Mouse (Mus musculus): Measurements from ENCODE around the gene Cbx3. TPM values are rescaled to one million over a fixed set of nuclear protein-coding genes. Genes with fewer than 3 reads are reported as not detected.

The Cbx3 gene
- polyA plus RNA-seq, 1 experiment from 2014 or later: 411 TPM

- WGBS: 75% methylated on average over 8 of the region's 8 CpGs
These were observed 27.4 kb downstream of the Cbx3 start for GRCm38 (mm10) chr6:51497321-51498111.

DNA sequence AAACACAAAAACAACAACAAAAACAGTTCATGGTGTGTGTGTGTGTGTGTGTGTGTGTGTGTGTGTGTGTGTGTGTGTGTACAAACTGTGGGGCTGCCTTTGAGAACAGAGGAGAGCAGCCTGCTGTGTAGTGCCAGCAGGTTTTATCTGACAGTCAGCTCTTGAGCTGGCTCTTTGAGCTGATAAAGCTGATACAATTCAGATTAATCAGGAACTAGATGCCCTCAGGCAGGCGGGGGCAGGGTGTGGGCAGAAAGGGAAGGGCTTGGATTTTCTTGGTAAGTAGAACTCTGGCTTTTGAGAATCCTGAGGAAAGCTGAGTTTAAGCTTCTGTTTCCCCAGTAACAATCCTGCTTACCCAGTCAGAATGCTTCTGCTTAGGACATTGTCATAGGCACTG, 35.5 kb downstream of the Cbx3 start:
- H3K4me1 ChIP-seq (ENCODE audit: control insufficient read depth, insufficient read depth, low read length): no peaks in the 10 kb centered on the region
- H3K9me3 ChIP-seq (ENCODE audit: control insufficient read depth, low read length): no peaks in the 10 kb centered on the region
- H3K27me3 ChIP-seq (replicated peaks; ENCODE audit: control insufficient read depth, insufficient read depth, low read length): no peaks in the 10 kb centered on the region
- WGBS: 60% methylated on average over 1 of the region's 1 CpGs
- no peaks in the 10 kb centered on the region for H3K36me3 ChIP-seq (ENCODE audit: control insufficient read depth, insufficient read depth, low read length)
- H3K9ac ChIP-seq (ENCODE audit: low read depth, low read length): no peak overlapping the region
- no peak for DNase-seq (ENCODE audit: low spot score)
- H3K4me3 ChIP-seq (ENCODE audit: low read depth, low read length): no peak overlapping the region
- H3K4me2 ChIP-seq (ENCODE audit: low read depth, low read length): no peak overlapping the region
- no peak overlapping the region for H3K27ac ChIP-seq (replicated peaks; ENCODE audit: low read depth, low read length)
- ATAC-seq (ENCODE audit: low read depth): no peak

More at GRCm38 (mm10) chr6:51497321-51498111, 27.4 kb downstream of the Cbx3 start:
- Histone ChIP-seq H3K9me3 (ENCODE audit: control insufficient read depth, low read length) (no peaks in the 10 kb centered on the region), H3K4me1 (ENCODE audit: control insufficient read depth, insufficient read depth, low read length) (no peaks in the 10 kb centered on the region), H3K36me3 (ENCODE audit: control insufficient read depth, insufficient read depth, low read length) (no peaks in the 10 kb centered on the region), H3K27ac (replicated peaks; ENCODE audit: low read depth, low read length) (no peak overlapping the region), H3K27me3 (replicated peaks; ENCODE audit: control insufficient read depth, insufficient read depth, low read length) (no peaks in the 10 kb centered on the region), H3K4me3 (ENCODE audit: low read depth, low read length) (no peak overlapping the region), H3K9ac (ENCODE audit: low read depth, low read length) (no peak overlapping the region), H3K4me2 (ENCODE audit: low read depth, low read length) (no peak overlapping the region)
- no peak for DNase-seq (ENCODE audit: low spot score)
- no peak for ATAC-seq (ENCODE audit: low read depth)

GRCm38 (mm10) chr6:51507556-51507955, 37.4 kb downstream of the Cbx3 start:
- H3K36me3 ChIP-seq (ENCODE audit: control insufficient read depth, insufficient read depth, low read length): no peaks in the 10 kb centered on the region
- no peak overlapping the region for H3K27ac ChIP-seq (replicated peaks; ENCODE audit: low read depth, low read length)
- DNase-seq (ENCODE audit: low spot score): no peak
- H3K4me1 ChIP-seq (ENCODE audit: control insufficient read depth, insufficient read depth, low read length): no peaks in the 10 kb centered on the region
- no peak overlapping the region for H3K4me3 ChIP-seq (ENCODE audit: low read depth, low read length)
- ATAC-seq (ENCODE audit: low read depth): no peak
- H3K4me2 ChIP-seq (ENCODE audit: low read depth, low read length): no peak overlapping the region
- no peak overlapping the region for H3K9ac ChIP-seq (ENCODE audit: low read depth, low read length)
- no peaks in the 10 kb centered on the region for H3K9me3 ChIP-seq (ENCODE audit: control insufficient read depth, low read length)
- H3K27me3 ChIP-seq (replicated peaks; ENCODE audit: control insufficient read depth, insufficient read depth, low read length): no peaks in the 10 kb centered on the region
- 68% methylated on average over 2 of the region's 2 CpGs for WGBS

DNA sequence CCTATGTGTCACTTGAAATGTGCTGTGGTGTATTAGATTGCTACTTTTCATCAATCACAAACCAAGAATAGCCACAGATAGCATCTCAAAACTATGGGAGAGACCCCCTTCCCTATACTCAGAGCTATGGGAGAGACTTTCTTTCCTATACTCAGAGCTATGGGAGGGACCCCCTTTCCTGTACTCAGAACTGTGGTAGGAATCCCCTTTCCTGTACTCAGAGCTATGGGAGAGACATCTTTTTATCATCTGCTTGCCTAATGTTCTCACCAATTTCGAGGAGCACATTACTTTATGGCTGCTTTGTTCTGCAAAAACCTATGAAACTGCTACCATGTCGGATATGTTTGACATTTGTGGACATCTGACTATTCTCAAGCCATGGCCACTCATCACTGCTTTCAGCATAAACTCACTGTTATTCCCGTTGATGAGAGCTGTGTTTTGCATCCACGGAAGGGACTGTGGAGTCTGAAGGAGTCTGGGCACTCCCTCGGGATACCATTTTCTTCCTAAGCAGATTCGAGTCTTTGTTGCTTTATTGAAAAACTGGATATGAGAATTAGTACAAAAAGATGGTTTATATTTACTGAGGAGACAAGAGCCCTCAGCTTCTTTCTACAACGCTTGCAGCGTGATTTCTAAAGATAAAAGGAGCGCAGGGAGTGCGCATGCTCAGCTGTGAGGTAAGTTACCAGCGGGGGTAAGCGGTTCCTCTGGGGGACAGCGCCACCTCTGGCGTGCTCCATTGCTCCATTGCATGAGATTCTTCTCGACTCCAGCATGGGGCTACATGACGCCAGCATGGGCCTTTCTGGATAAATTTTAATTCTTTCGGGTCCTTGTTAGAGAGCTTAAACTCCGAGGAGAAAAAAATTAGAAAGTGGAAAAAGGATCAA, 38.8 kb downstream of the Cbx3 start:
- Histone ChIP-seq H3K27me3 (replicated peaks; ENCODE audit: control insufficient read depth, insufficient read depth, low read length) (no peaks in the 10 kb centered on the region), H3K4me2 (ENCODE audit: low read depth, low read length) (peak overlapping the region; percentile 55), H3K4me3 (ENCODE audit: low read depth, low read length) (peak overlapping the region; percentile 31), H3K9ac (ENCODE audit: low read depth, low read length) (peak overlapping the region; percentile 59), H3K27ac (replicated peaks; ENCODE audit: low read depth, low read length) (no peak overlapping the region), H3K36me3 (ENCODE audit: control insufficient read depth, insufficient read depth, low read length) (no peaks in the 10 kb centered on the region), H3K9me3 (ENCODE audit: control insufficient read depth, low read length) (no peaks in the 10 kb centered on the region), H3K4me1 (ENCODE audit: control insufficient read depth, insufficient read depth, low read length) (no peaks in the 10 kb centered on the region)
- DNase-seq (ENCODE audit: low spot score) (peak; percentile 85), ATAC-seq (ENCODE audit: low read depth) (peak; percentile 75; the same call in 1 of the 2 replicates)
- 29% methylated on average over 18 of the region's 18 CpGs for WGBS

DNA sequence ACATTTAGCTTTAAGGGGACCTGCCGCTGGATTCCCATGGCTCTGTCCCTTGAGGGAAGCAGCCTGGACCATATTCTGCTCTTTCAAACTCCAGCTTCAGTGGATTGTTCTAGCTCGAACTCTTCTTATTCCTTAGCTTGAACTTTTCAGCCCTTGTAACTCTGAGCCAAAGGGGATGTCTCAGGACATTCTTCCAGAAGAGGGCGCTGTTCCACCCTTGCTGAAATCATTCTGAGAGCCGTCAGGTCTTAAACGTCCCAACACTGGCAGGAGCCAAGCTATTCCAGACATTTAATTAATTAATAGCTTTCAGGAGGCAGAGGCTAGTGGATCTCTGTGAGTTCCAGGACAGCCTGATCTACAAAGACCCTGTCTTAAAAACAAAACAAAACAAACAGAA, 39.9 kb downstream of the Cbx3 start:
- 29% methylated on average over 5 of the region's 5 CpGs for WGBS
- ATAC-seq (ENCODE audit: low read depth) (no peak), DNase-seq (ENCODE audit: low spot score) (no peak)
- Histone ChIP-seq H3K4me1 (ENCODE audit: control insufficient read depth, insufficient read depth, low read length) (no peaks in the 10 kb centered on the region), H3K9ac (ENCODE audit: low read depth, low read length) (no peak overlapping the region), H3K27ac (replicated peaks; ENCODE audit: low read depth, low read length) (no peak overlapping the region), H3K27me3 (replicated peaks; ENCODE audit: control insufficient read depth, insufficient read depth, low read length) (no peaks in the 10 kb centered on the region), H3K4me2 (ENCODE audit: low read depth, low read length) (no peak overlapping the region), H3K36me3 (ENCODE audit: control insufficient read depth, insufficient read depth, low read length) (no peaks in the 10 kb centered on the region), H3K4me3 (ENCODE audit: low read depth, low read length) (no peak overlapping the region), H3K9me3 (ENCODE audit: control insufficient read depth, low read length) (no peaks in the 10 kb centered on the region)

DNA sequence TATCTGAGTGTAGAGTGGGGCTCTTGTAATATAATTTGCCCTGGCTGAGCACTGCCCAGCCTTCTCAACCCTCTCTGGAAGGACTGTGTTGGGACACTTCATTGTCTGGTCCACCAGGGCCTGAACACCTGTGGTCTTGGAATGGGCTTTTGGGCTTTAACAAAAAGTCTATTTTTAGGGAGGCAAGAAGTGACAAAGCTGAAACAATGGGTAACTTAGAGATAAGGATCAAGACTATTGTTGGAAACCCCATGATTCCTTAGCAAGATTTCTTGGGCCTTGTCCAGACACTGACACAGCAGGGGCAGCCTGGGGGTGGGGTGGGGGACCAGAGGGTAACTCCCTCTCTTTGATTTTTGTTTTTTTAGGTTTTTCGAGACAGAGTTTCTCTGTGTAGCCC, 40.8 kb downstream of the Cbx3 start:
- H3K36me3 ChIP-seq (ENCODE audit: control insufficient read depth, insufficient read depth, low read length): no peaks in the 10 kb centered on the region
- no peaks in the 10 kb centered on the region for H3K27me3 ChIP-seq (replicated peaks; ENCODE audit: control insufficient read depth, insufficient read depth, low read length)
- H3K9ac ChIP-seq (ENCODE audit: low read depth, low read length): no peak overlapping the region
- H3K4me3 ChIP-seq (ENCODE audit: low read depth, low read length): no peak overlapping the region
- no peaks in the 10 kb centered on the region for H3K9me3 ChIP-seq (ENCODE audit: control insufficient read depth, low read length)
- ATAC-seq (ENCODE audit: low read depth): no peak
- WGBS: 65% methylated on average over 1 of the region's 1 CpGs
- DNase-seq (ENCODE audit: low spot score): no peak
- H3K4me2 ChIP-seq (ENCODE audit: low read depth, low read length): no peak overlapping the region
- no peaks in the 10 kb centered on the region for H3K4me1 ChIP-seq (ENCODE audit: control insufficient read depth, insufficient read depth, low read length)
- H3K27ac ChIP-seq (replicated peaks; ENCODE audit: low read depth, low read length): no peak overlapping the region

DNA sequence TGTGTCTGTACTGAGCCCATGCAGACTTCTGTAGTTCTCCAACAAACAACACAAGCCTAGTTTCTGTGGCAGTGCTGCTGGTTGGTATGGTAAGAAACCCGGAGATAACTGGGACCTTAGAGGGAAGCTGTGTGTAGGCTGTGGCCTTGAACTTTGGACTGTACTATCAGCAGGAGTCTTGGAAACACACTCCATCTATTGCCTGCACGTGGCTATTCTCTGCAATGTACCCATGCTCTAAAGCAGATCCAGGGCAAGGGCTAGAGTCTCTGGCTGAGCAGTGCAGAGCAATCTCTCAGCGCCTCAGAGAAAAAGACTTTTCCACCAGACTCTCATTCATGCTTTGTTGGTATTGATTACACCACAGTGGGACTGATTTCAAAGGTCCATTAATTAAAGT, 43.6 kb downstream of the Cbx3 start:
- WGBS: 70% methylated on average over 3 of the region's 3 CpGs
- no peak for ATAC-seq (ENCODE audit: low read depth)

GRCm38 (mm10) chr6:51514860-51515259, 44.7 kb downstream of the Cbx3 start:
- H3K9me3 ChIP-seq (ENCODE audit: control insufficient read depth, low read length): peaks cover 9% of the 10 kb centered on the region
- H3K27ac ChIP-seq (replicated peaks; ENCODE audit: low read depth, low read length): no peak overlapping the region
- no peaks in the 10 kb centered on the region for H3K27me3 ChIP-seq (replicated peaks; ENCODE audit: control insufficient read depth, insufficient read depth, low read length)
- WGBS: 90% methylated on average over 7 of the region's 7 CpGs
- no peaks in the 10 kb centered on the region for H3K36me3 ChIP-seq (ENCODE audit: control insufficient read depth, insufficient read depth, low read length)
- H3K9ac ChIP-seq (ENCODE audit: low read depth, low read length): no peak overlapping the region
- no peak overlapping the region for H3K4me2 ChIP-seq (ENCODE audit: low read depth, low read length)
- no peak for DNase-seq (ENCODE audit: low spot score)
- ATAC-seq (ENCODE audit: low read depth): no peak
- no peaks in the 10 kb centered on the region for H3K4me1 ChIP-seq (ENCODE audit: control insufficient read depth, insufficient read depth, low read length)
- H3K4me3 ChIP-seq (ENCODE audit: low read depth, low read length): no peak overlapping the region

More for the DNA sequence above, 43.6 kb downstream of the Cbx3 start:
- no peaks in the 10 kb centered on the region for H3K4me1 ChIP-seq (ENCODE audit: control insufficient read depth, insufficient read depth, low read length)
- H3K4me3 ChIP-seq (ENCODE audit: low read depth, low read length): no peak overlapping the region
- no peaks in the 10 kb centered on the region for H3K36me3 ChIP-seq (ENCODE audit: control insufficient read depth, insufficient read depth, low read length)
- no peaks in the 10 kb centered on the region for H3K27me3 ChIP-seq (replicated peaks; ENCODE audit: control insufficient read depth, insufficient read depth, low read length)
- H3K9me3 ChIP-seq (ENCODE audit: control insufficient read depth, low read length): peaks cover 9% of the 10 kb centered on the region
- no peak overlapping the region for H3K4me2 ChIP-seq (ENCODE audit: low read depth, low read length)
- H3K27ac ChIP-seq (replicated peaks; ENCODE audit: low read depth, low read length): no peak overlapping the region
- H3K9ac ChIP-seq (ENCODE audit: low read depth, low read length): no peak overlapping the region
- no peak for DNase-seq (ENCODE audit: low spot score)

Data from embryonic facial prominence, embryonic 14.5 days (tissue).